Comparison of ENCODE assay signal across 27 mouse cellular contexts in the genomic region with DNA sequence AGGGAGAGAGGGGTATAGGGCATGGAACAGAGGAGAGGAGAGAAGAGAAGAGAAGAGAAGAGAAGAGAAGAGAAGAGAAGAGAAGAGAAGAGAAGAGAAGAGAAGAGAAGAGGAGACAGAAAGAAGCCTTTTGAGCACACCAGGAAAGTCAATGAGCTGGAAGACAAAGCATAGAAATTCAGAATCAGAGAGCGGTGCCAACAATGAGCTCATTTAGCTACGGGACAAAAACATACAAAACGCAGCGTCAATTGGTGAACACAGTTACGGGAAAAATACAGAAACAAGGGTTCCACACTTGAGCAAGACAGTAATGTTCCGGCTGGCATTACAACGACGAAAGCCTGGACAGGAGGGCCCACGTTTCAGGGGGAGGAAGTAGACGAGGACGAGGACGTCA.
"Had no signal": no experiment of that assay in that cellular context is flagged by ENCODE, and none has a peak within 500 bp of the region (broad histone marks: within the 10 kb centered on the region; RNA-seq: fewer than 3 reads in every experiment).

No protein-coding gene starts in this region.

- H3K27ac ChIP-seq: heart, embryonic 10.5 days; heart, embryonic 13.5 days; heart, embryonic 15.5 days; hindbrain, embryonic 13.5 days; hindbrain, embryonic 15.5 days; hindbrain, postnatal 0 days; kidney, embryonic 15.5 days; kidney, postnatal 0 days; left cerebral cortex, adult 2 months; limb, embryonic 13.5 days; limb, embryonic 15.5 days; liver, embryonic 12.5 days; liver, embryonic 14.5 days had no signal

- DNase-seq: gastrocnemius, postnatal 14 days; gastrocnemius, postnatal 36 days; heart, adult 18-20 months; heart, postnatal 14 days; heart, postnatal 36 days; kidney, adult 11 months; kidney, adult 2 months; kidney, adult 9 months; kidney, postnatal 14 days; kidney, postnatal 36 days; layer of hippocampus, adult 9-11 months; layer of hippocampus, postnatal 36 days; lung, adult 18-20 months had no signal

- H3K36me3 ChIP-seq: heart, embryonic 10.5 days; heart, embryonic 13.5 days; heart, embryonic 15.5 days; kidney, embryonic 15.5 days; limb, embryonic 13.5 days; limb, embryonic 15.5 days; liver, embryonic 12.5 days had no signal

- H3K4me2 ChIP-seq: heart, embryonic 13.5 days; heart, embryonic 15.5 days; hindbrain, embryonic 13.5 days; hindbrain, embryonic 15.5 days; kidney, embryonic 15.5 days; limb, embryonic 13.5 days; limb, embryonic 15.5 days; liver, embryonic 12.5 days had no signal

- H3K9me3 ChIP-seq: heart, embryonic 10.5 days; heart, embryonic 13.5 days; heart, embryonic 15.5 days; hindbrain, embryonic 13.5 days; hindbrain, embryonic 15.5 days; kidney, embryonic 15.5 days; limb, embryonic 13.5 days; limb, embryonic 15.5 days; liver, embryonic 12.5 days had no signal

- ATAC-seq: hindbrain, postnatal 0 days; intestine, embryonic 16.5 days; liver, embryonic 12.5 days had no signal

- H3K4me1 ChIP-seq: heart, embryonic 10.5 days; heart, embryonic 13.5 days; heart, embryonic 15.5 days; hindbrain, embryonic 13.5 days; hindbrain, embryonic 15.5 days; kidney, embryonic 15.5 days; limb, embryonic 13.5 days; limb, embryonic 15.5 days; liver, embryonic 12.5 days had no signal

- H3K9ac ChIP-seq: heart, embryonic 13.5 days; heart, embryonic 15.5 days; hindbrain, embryonic 13.5 days; hindbrain, embryonic 15.5 days; kidney, embryonic 15.5 days; limb, embryonic 13.5 days; limb, embryonic 15.5 days; liver, embryonic 12.5 days; liver, embryonic 14.5 days had no signal

- H3K27me3 ChIP-seq: heart, embryonic 15.5 days; limb, embryonic 13.5 days; limb, embryonic 15.5 days; liver, embryonic 12.5 days had no signal

- H3K4me3 ChIP-seq: heart, embryonic 10.5 days; heart, embryonic 13.5 days; heart, embryonic 15.5 days; hindbrain, embryonic 13.5 days; hindbrain, embryonic 15.5 days; kidney, embryonic 15.5 days; left cerebral cortex, adult 2 months; limb, embryonic 13.5 days; limb, embryonic 15.5 days; liver, embryonic 12.5 days had no signal
